Mouse (Mus musculus): ENCODE measurements at regions not wholly inside any gene's neighbourhood (a gene's known extent, or its start where the extent isn't known, plus 50 kb on each side); places are given as distances from the start of the nearest gene placed in this dataset.

- no peak for DNase-seq (ENCODE audit: extremely low spot score in 1 of 2, low spot score in 1 of 2)
Measured at GRCm38 (mm10) chr8:15490774-15491173, 444.9 kb upstream of the BB014433 start.

DNA sequence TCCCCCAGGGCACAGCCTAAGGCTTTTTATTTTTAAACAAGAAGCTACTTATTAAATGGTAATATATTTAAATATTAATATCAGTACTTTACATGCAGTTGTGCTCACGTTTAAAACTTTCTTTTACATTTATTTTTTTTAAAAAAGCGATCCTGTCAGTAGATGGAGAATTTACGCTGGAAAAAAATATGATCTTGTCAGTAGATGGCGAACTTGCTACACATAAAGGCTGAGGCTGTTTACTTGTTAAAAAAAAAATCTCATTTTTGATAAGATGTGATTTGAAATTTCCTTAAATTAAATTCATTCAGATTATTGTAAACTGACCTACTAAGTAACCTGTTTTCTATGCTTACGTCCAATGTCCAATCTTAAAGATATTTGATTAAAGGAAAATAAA is 441.7 kb upstream of the BB014433 start:
- no peak for DNase-seq (ENCODE audit: extremely low spot score in 1 of 2, low spot score in 1 of 2)

GRCm38 (mm10) chr8:15470561-15470960 is 424.7 kb upstream of the BB014433 start:
- DNase-seq (ENCODE audit: extremely low spot score in 1 of 2, low spot score in 1 of 2), result no peak

DNA sequence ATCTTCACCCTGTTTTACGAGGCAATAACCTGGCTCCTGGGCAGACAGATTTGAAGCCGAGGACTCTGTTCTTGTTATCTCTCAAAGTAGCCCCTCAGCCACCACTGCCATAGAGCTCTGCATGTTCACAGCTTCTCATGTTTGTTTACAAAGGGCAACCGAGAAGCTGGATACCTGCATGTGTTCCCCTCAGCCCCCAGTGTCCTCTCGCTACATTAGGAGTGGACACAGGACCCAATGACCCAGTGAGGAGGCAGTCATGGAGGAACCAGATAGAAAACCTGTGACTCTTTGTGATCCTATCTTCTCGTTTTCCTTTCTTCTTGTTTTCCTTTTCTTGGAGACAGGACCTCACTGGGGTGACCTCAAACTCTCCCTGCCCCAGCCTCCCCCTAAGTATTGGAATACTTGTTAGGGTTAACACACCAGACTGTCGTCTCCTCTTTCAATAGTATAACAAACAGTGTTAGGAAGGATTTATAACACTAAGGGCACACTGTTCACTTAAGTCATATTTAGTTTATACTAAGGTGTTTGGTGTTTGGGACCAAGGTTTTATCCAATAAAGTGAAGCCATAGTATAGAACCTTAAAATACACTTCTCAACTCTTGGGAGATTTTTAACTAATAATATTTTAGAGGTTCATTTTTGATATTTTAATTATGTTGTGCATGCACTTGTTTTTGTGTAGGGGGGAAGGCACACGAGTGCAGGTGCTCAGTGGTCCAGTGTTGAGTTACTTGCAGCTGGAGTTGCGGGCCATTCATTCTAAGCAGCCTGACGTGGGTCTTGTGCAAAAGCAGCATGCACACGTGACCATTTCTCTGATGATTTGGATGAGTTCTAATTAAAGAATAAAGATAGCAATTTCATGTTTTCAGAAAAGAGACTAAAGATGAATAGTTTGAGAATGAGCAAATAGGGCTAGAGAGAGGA is 422.9 kb upstream of the BB014433 start:
- DNase-seq (ENCODE audit: extremely low spot score in 1 of 2, low spot score in 1 of 2), result no peak

DNA sequence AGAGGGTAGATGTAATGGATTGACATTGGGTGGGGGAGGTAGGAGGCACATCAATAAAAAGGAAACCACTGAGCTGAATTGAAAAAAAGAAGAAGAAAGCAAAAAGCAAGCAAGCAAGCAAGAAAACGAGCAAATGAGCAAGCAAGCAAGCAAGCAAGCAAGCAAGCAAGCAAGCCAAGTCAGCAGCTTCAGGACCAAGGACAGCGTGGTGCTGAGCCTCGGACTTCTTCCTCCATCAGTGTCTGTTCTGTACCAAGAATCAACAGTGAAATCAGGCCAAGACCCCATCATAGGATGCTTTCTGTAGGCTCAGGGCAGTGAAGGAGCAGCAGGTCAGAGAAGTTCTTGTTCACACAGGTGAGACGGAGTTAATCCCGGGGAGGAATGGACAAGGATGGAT is 392.7 kb upstream of the BB014433 start:
- no peak for DNase-seq (ENCODE audit: extremely low spot score in 1 of 2, low spot score in 1 of 2)

GRCm38 (mm10) chr8:15394722-15395115 is 348.8 kb upstream of the BB014433 start:
- DNase-seq (ENCODE audit: extremely low spot score in 1 of 2, low spot score in 1 of 2), result no peak

- DNase-seq (ENCODE audit: extremely low spot score in 1 of 2, low spot score in 1 of 2), result no peak
Measured at GRCm38 (mm10) chr8:15393936-15394721, 348.3 kb upstream of the BB014433 start.

GRCm38 (mm10) chr8:15392056-15392455 is 346.2 kb upstream of the BB014433 start:
- no peak for DNase-seq (ENCODE audit: extremely low spot score in 1 of 2, low spot score in 1 of 2)

GRCm38 (mm10) chr8:15388791-15389190 is 342.9 kb upstream of the BB014433 start:
- DNase-seq (ENCODE audit: extremely low spot score in 1 of 2, low spot score in 1 of 2), result no peak

DNA sequence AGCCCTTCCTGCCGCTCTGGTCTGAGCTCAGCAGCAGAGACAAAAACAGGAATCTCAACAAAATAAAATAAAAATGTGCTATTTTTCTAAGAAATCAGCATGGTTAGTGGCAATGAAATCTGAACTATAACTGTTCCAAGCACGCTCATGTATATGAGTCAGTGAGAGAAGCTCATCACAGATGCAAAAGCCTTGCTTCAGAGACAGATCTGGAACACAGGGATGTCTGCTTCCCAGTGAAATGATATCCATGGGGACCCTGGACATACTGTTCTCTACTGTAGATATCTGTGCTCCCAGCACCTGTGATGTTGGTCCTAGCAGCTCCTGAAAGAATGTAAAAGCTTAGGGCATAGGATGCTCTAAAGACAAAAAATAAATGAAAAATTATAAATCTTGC is 321.2 kb upstream of the BB014433 start:
- DNase-seq (ENCODE audit: extremely low spot score in 1 of 2, low spot score in 1 of 2), result no peak

DNA sequence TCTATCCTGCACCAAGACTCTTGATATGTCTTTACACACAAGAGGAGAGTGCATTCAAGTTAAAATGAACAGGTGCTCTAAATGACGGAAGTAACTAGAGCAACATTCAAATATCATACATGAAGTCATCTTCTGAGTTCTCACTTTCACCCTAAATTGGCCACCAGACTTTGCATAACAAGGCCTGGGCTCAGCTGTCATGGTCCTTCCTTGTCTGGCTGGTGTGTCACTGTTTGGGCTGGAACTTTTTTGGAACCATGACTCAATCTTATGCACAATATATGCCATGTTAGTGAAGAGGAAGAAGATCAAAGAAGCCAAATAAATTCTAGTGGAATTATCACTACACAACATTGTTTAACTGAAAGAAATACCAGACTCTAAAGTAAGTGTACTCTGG is 318.7 kb upstream of the BB014433 start:
- no peak for DNase-seq (ENCODE audit: extremely low spot score in 1 of 2, low spot score in 1 of 2)

DNA sequence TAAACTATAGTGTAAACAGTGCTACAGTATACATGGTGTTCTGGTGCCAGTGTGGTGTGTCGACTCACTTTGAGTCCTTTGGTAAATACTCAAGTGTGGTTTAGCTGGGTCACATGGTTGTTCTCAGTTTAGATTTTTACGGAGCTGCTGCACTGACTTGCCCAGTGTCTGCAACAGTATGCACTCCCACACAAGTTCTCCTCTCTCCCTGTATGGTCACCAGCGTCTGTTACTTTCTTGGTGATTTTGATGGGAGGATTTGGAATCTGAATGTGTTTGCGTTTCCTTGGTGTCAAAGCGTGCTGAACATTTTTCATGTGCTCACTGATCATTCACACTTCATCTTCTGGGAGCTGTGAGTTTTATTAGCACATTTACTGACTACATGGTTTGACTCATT is 298.3 kb upstream of the BB014433 start:
- DNase-seq (ENCODE audit: extremely low spot score in 1 of 2, low spot score in 1 of 2), result no peak

- DNase-seq (ENCODE audit: extremely low spot score in 1 of 2, low spot score in 1 of 2), result no peak
Measured at GRCm38 (mm10) chr8:15343616-15344015, 297.7 kb upstream of the BB014433 start.

DNA sequence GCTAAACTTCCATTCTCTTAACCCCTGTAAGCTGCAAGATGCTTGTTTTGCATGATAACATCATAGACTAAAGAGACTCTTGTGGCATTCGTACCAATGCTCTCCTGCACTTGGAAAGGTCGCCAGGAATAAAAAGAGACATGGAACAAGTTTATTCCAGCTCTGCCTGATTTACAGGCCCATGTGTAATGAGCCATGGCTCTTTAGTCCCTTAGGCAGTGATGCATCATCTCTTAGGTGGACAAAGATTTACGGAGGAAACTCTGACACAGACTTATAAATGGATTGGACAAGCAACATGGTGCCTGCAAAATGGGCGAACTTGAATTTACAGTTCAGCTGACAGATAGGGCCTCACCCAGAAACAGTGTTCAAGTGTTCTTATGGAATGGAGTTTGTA is 288.7 kb upstream of the BB014433 start:
- DNase-seq (ENCODE audit: extremely low spot score in 1 of 2, low spot score in 1 of 2), result no peak

GRCm38 (mm10) chr8:15327312-15327711 is 281.4 kb upstream of the BB014433 start:
- no peak for DNase-seq (ENCODE audit: extremely low spot score in 1 of 2, low spot score in 1 of 2)

GRCm38 (mm10) chr8:15323421-15323820 is 277.5 kb upstream of the BB014433 start:
- DNase-seq (ENCODE audit: extremely low spot score in 1 of 2, low spot score in 1 of 2), result no peak

DNA sequence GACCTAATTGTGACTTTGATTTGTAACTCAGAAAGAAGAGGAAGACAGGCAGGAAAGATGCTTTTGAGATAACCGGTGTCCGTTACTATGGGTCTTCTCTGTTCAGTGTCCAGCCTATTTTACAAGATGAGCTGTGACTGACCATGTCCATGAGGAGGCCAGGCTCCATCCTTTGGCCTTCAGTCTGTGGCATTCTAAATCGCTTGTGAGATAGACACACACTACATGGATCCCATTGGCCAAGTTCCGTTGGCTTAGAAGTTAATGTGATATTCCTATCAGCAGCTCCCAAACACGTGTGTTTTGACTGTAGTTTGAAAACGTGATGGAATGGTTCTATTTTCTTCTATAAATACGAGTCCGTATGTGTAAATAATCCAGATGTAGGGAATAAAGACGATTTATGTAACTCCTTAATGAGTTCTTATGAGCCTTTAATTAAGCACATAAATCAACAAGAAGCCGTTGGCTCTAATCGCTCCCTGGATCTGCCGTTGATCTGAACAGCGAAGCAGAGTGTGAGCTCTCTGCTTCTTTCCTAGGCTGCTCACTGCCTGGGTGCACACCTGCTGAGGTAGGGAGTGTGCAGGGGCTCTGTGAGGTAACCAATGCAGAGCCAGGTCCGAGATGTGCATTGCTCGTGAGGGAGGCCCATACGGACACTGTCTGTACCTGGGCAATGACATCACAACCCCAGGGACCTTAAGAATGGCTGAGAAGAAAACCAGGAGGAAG is 272.4 kb upstream of the BB014433 start:
- DNase-seq (ENCODE audit: extremely low spot score in 1 of 2, low spot score in 1 of 2), result no peak

DNA sequence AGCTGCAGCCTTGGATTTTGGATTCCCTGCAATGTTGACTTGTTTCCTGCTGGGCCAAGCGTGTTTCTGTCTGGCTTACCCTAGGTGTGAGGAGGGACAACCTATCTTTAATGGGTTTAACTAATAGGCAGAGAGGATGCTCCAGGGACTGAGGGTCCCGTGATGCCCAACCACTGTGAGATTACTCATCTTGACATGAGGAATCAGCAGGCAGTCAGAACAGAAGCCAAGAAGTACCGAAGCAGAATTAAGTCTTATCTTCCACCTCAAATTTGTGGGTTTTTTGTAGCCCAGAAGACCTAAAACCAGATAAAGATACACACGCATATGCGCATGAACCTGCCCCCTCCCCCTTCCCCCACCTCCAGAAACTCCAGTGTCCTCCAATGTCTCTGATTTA is 267.6 kb upstream of the BB014433 start:
- no peak for DNase-seq (ENCODE audit: extremely low spot score in 1 of 2, low spot score in 1 of 2)

DNA sequence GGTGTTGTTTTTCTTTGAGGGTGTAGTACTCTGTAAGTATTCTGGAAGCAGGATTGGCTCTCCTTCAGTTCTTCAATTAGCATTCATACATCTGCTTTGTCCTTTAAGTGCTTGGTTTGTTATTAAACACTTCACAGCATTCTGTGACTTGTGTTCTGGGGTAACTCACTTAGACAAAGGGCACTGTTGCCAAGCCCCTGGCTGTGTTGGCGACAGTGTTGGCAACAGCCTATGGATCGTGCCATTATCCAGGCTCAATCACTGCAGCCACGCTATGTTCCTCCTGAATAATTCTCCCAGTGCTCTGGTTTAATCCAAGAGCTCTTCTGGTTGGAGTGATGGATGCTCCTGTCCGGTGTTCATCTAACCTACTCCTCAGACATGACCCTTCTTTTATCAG is 265.6 kb upstream of the BB014433 start:
- no peak for DNase-seq (ENCODE audit: extremely low spot score in 1 of 2, low spot score in 1 of 2)

- no peak for DNase-seq (ENCODE audit: extremely low spot score in 1 of 2, low spot score in 1 of 2)
Measured at GRCm38 (mm10) chr8:15311045-15311444, 265.2 kb upstream of the BB014433 start.

- DNase-seq (ENCODE audit: extremely low spot score in 1 of 2, low spot score in 1 of 2), result no peak
Measured at GRCm38 (mm10) chr8:15304143-15304677, 258.3 kb upstream of the BB014433 start.

Data from layer of hippocampus, postnatal 25 days (tissue).